Mouse (Mus musculus) left cerebral cortex, postnatal 14 days (tissue): Measurements from ENCODE around the gene Gm21972. TPM values are rescaled to one million over a fixed set of nuclear protein-coding genes. Genes with fewer than 3 reads are reported as not detected.

Source experiments
- DNase-seq, 2 experiments: peaks; one replicate each; pipeline ENCODE4 v3.0.0; 2021 to 2022; ENCODE audit warnings: low spot score in 2 of 2, mixed read lengths in 1 of 2
- intact Hi-C: fragments of 180-260 bp; cut with DNase I; formaldehyde crosslinking; loops from one replicate; pipeline ENCODE4 v1.15.1; 2025
- total RNA-seq, 2 experiments: library from RNA; stranded (reverse); gene quantifications; 2 replicates each; pipeline ENCODE4 v1.2.3; 2021

Gene Gm21972
- total RNA-seq, 2 experiments from 2014 or later: 2.0 to 4.1 TPM

- intact Hi-C loops: no loop called here
- no peak for DNase-seq
Observed at GRCm38 (mm10) chr1:86211498-86211897, 78.1 kb downstream of the Gm21972 start.

Other genes starting within 250 kb of the Gm21972 start
- gene Itm2c, start 239.4 kb upstream of the Gm21972 start, total RNA-seq: 100 to 1,000 TPM; 521 to 559 TPM
- gene 4933407L21Rik, start 205.2 kb upstream of the Gm21972 start, total RNA-seq: 1 to 10 TPM; 7.8 to 9.6 TPM
- gene Gpr55, start 172.6 kb upstream of the Gm21972 start, total RNA-seq: under 1 TPM; 0.11 TPM
- under 1 TPM; 0.46 to 0.47 TPM for gene Spata3, start 116.8 kb upstream of the Gm21972 start, total RNA-seq
- 1 to 10 TPM; 5.2 to 7.5 TPM for gene 2810459M11Rik, start 87.8 kb upstream of the Gm21972 start, total RNA-seq
- gene Psmd1, start 69.2 kb upstream of the Gm21972 start, total RNA-seq: 100 to 1,000 TPM; 110 to 112 TPM
- gene Htr2b, start 21.7 kb upstream of the Gm21972 start, total RNA-seq: under 1 TPM; 0.22 to 0.25 TPM
- 10 to 100 TPM; 37.6 to 40.2 TPM for gene Armc9, start 21.1 kb downstream of the Gm21972 start, total RNA-seq
- 1 to 10 TPM; 1.3 to 2.1 TPM for gene B3gnt7, start 169.2 kb downstream of the Gm21972 start, total RNA-seq
- 100 to 1,000 TPM; 146 to 149 TPM for gene Ncl, start 225.8 kb downstream of the Gm21972 start, total RNA-seq